Mouse (Mus musculus) lung, postnatal 0 days (tissue): ENCODE results near the gene Enpp7.

Experiments used
- CTCF ChIP-seq: IDR thresholded peaks from 2 replicates; pipeline ENCODE4 v1.5.1; 2016; ENCODE audit warnings: antibody characterized with exemption, mild to moderate bottlenecking
- EP300 ChIP-seq: IDR thresholded peaks from 2 replicates; pipeline ENCODE4 v1.6.1; 2016; ENCODE audit warnings: antibody characterized with exemption, mild to moderate bottlenecking, control low read depth

- no peak for TF ChIP-seq EP300
- TF ChIP-seq CTCF = no peak
These were observed 53.3 kb downstream of the Enpp7 start for GRCm38 (mm10) chr11:119041325-119041716.
